Mouse (Mus musculus): ENCODE results near the gene Mpg. TPM values are rescaled to one million over a fixed set of nuclear protein-coding genes. Genes with fewer than 3 reads are reported as not detected.

The Mpg gene
- total RNA-seq (2018; cell fraction: chromatin; rRNA removed), result 10 to 100 TPM in 16 of 26 experiments, 1 to 10 TPM in 10; 3.0 to 38.9 (median 13.2) TPM
- total RNA-seq (2018; cell fraction: cytosol; rRNA removed), result 10 to 100 TPM in 2 of 26 experiments, 1 to 10 TPM in 24; 5.4 to 11.7 (median 7.7) TPM
- total RNA-seq (2018; cell fraction: nucleus; rRNA removed), result 10 to 100 TPM in 12 of 26 experiments, 1 to 10 TPM in 14; 4.6 to 30.5 (median 9.6) TPM
- polyA plus RNA-seq (2018), result 4.6 to 9.9 TPM (median 8.8 TPM) in 3 replicates

DNA sequence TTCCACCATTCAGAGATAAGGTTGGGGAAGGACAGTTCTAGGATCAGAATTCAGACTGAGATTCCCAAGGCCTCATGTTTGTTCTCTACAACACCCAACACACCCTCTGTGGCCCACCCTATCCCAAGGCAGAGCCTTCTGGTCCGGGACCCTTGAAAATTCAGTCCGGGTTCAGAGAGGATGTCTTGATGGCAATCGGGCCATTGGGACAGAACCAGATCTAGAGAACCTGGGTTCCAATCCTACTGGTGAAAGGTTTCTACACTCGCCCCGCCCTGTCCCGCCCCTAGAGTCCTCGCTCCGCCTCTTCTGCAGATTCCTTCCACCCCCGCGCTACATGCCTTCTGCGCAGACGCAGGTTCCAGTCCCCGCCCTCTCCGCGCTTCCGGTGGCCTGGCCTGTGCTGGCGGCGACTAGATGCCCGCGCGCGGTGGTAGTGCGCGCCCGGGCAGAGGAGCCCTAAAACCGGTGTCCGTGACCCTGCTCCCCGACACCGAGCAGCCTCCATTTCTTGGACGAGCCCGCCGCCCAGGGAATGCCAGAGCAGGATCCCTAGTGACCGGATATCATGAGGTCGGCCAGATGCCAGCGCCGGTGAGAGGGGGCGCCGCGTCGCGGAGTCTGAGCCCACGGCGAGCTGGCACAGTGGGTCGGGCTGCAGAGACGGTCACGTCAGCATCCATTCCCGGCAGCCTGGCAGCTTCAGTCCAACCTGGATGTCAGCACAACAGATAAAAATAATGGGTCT lies at the start of gene Mpg:
Gene Mpg, plus strand, starts transcription at position 382 of the 748 bp plus-strand sequence.
- H3K79me2 ChIP-seq (ENCODE audit: inconsistent target), result no peaks in the 10 kb centered on the region
- peak within 1 kb of the TSS; percentile 34 for H3K27ac ChIP-seq
- H3K4me3 ChIP-seq (ENCODE audit: inconsistent target), result peak within 1 kb of the TSS; percentile 38
- 3% methylated on average over 46 of the region's 47 CpGs for WGBS (ENCODE audit: missing documents)
- no peaks in the 10 kb centered on the region for H3K36me3 ChIP-seq (ENCODE audit: inconsistent target)

DNA sequence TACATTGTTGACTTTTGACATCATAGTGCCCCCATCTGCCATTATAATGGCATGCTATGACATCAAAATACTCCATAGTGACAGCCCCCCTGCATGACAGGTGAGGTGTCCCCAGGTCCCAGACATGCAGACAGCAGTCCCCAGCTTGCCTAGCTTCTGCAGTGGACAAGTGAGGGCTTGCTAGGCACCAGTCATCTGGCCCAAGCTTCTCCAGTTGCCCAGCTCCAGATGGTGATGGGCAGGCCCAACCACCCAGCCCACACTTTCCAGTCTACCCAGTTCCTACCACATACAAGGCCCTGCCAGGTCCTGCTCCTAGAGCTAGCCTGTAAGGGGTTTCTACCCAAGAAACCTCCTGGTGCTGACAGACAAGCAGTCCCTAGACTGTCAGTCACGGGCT lies 47.8 kb upstream of the Mpg start:
- WGBS (ENCODE audit: missing documents), result 100% methylated on average over 1 of the region's 1 CpGs
- Histone ChIP-seq H3K4me3 (ENCODE audit: inconsistent target) (no peak overlapping the region), H3K27ac (no peak overlapping the region), H3K36me3 (ENCODE audit: inconsistent target) (no peaks in the 10 kb centered on the region), H3K79me2 (ENCODE audit: inconsistent target) (no peaks in the 10 kb centered on the region)

DNA sequence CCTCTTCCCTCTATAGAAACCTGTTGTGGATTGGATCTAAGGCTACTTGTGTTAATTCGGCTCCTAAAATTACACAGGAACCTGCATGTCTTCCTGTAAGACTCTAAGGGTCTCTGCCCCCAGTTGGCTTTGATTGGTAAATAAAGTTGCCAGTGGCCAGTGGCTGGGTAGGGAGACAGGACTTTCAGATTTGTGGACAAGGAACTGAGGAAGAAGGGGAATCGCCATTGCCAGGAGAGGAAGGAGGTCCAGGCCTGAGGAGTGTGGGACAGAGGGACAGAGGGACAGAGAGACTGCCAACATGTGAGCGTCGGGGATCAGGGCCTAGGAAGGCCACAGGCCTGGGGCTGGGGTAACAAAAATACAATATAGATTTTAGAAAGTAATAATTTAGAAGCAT lies 45.1 kb upstream of the Mpg start:
- no peak overlapping the region for H3K4me3 ChIP-seq (ENCODE audit: inconsistent target)
- no peak overlapping the region for H3K27ac ChIP-seq
- WGBS (ENCODE audit: missing documents), result 92% methylated on average over 4 of the region's 4 CpGs
- no peaks in the 10 kb centered on the region for H3K36me3 ChIP-seq (ENCODE audit: inconsistent target)
- H3K79me2 ChIP-seq (ENCODE audit: inconsistent target), result no peaks in the 10 kb centered on the region

DNA sequence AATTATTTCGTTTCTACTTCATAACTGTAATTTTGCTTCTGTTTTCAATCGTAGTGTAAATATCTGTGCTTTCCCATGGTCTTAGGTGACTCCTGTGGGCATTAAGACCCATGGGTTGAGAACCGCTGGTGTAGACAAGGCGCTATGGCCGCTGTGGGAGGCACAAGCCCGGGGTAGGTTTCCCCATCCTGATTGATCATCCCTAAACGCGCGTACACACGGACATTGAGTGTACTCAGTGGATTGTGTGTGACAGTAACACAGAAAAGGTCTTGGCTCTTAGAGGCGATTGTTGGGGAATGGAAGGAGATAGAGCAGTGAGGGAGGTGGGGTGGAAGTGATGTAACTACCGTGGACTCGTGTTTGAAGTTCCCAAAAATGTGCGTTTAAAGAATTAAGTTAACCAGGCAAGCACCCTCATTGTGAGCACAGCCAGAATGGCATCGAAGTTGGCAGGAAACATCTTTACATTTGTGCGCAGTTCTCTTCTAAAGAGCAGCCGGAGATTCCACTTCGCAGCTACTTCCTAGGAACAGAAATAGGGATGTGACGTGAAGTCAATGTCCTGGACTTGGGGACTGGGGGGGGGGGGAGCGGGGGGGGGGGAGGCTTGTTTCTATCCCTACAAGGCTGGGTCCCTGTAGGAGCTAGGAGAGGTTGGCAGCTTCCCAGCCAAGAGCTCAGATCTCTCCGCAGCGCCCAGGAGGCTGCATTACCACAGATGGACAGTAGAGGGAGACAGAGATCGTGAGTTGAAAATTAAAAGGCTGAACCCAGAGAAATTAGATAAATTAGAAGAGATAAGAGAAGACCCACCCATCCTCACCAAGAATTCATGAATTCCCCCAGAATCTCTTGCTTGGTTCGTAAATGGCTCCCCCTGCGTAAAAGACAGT lies 44.1 kb upstream of the Mpg start:
- WGBS (ENCODE audit: missing documents), result 47% methylated on average over 24 of the region's 25 CpGs
- no peaks in the 10 kb centered on the region for H3K36me3 ChIP-seq (ENCODE audit: inconsistent target)
- H3K27ac ChIP-seq, result no peak overlapping the region
- no peaks in the 10 kb centered on the region for H3K79me2 ChIP-seq (ENCODE audit: inconsistent target)
- no peak overlapping the region for H3K4me3 ChIP-seq (ENCODE audit: inconsistent target)

DNA sequence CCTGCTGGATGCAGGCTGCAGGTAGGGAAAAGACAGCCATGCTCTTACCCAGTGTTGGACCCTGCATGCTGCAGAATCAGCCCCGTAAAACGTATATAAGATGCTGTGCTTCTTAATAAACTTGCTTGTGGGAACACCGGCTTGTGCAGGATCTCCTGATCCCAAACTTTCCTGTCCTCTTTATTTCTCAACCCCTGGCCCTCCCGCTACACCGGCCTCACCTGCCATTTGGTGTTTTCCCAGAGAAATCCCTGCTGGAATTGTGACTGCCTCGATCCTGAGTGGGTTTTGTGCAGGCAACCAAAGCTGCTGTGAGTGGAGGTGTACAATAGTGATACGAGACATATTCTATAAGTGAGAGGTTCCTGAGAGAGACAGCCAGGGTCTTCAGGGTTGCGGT lies 41.8 kb upstream of the Mpg start:
- 92% methylated on average over 8 of the region's 8 CpGs for WGBS (ENCODE audit: missing documents)
- H3K79me2 ChIP-seq (ENCODE audit: inconsistent target), result no peaks in the 10 kb centered on the region
- no peak overlapping the region for H3K27ac ChIP-seq
- no peaks in the 10 kb centered on the region for H3K36me3 ChIP-seq (ENCODE audit: inconsistent target)
- no peak overlapping the region for H3K4me3 ChIP-seq (ENCODE audit: inconsistent target)

DNA sequence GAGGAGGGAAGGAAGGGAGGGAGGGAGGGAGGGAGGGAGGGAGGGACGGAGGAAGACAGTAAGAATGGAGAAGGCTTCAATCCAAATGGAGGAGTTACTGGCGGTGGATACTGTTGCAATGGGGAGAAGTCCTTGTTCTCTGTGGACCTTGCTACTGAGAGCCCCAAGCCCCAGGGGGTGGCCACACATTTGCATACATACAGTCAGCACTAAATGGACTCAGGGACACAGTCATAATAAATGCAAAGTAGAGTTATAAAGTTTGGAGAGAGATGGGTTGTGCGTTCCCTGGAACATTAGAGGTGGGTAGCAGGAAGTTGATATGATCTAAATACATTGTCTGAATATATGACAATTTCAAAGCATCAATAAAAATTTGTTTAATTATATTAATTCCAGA lies 40.3 kb upstream of the Mpg start:
- Histone ChIP-seq H3K27ac (no peak overlapping the region), H3K36me3 (ENCODE audit: inconsistent target) (no peaks in the 10 kb centered on the region), H3K4me3 (ENCODE audit: inconsistent target) (no peak overlapping the region), H3K79me2 (ENCODE audit: inconsistent target) (no peaks in the 10 kb centered on the region)
- WGBS (ENCODE audit: missing documents), result 78% methylated on average over 2 of the region's 3 CpGs

DNA sequence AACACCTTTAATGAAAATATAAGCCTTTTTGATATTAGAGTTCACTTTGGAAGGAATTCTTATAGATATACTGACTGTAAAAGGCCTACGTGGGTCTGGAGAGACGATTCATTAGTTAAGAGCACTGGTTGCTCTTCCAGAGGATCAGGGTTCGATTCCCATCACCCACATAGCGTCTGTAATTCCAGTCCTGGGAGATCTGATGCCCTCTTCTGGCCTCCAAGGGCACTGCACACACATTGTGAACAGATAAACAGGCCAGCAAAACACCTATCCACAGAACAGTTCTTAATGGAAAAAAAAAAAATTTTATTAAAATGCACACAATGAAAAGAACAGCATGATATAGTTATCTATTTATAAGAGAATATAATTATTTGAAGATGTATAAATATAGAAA lies 39.0 kb upstream of the Mpg start:
- H3K4me3 ChIP-seq (ENCODE audit: inconsistent target), result no peak overlapping the region
- no peaks in the 10 kb centered on the region for H3K79me2 ChIP-seq (ENCODE audit: inconsistent target)
- H3K36me3 ChIP-seq (ENCODE audit: inconsistent target), result no peaks in the 10 kb centered on the region
- 94% methylated on average over 4 of the region's 4 CpGs for WGBS (ENCODE audit: missing documents)
- H3K27ac ChIP-seq, result no peak overlapping the region

DNA sequence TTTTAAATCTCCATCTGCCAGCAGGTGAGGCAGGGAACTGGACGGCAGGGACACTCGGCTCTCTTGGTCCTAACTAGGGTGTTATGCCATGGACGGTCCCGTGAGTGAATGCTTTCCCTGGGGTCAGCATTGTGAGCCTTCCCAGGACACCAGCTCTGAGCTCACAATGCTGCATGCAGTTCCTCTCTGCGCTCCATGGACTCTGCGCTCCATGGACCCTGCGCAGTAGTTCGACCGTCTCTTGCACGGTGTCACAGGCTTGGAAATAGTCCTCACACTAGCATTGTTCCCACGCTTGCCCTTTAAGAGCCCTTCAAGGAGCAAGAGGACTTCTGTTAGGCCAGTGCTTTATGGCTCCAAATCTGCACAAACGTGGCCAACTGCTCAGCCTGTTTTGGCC lies 37.4 kb upstream of the Mpg start:
- 93% methylated on average over 12 of the region's 12 CpGs for WGBS (ENCODE audit: missing documents)
- no peaks in the 10 kb centered on the region for H3K36me3 ChIP-seq (ENCODE audit: inconsistent target)
- no peak overlapping the region for H3K27ac ChIP-seq
- no peaks in the 10 kb centered on the region for H3K79me2 ChIP-seq (ENCODE audit: inconsistent target)
- no peak overlapping the region for H3K4me3 ChIP-seq (ENCODE audit: inconsistent target)

DNA sequence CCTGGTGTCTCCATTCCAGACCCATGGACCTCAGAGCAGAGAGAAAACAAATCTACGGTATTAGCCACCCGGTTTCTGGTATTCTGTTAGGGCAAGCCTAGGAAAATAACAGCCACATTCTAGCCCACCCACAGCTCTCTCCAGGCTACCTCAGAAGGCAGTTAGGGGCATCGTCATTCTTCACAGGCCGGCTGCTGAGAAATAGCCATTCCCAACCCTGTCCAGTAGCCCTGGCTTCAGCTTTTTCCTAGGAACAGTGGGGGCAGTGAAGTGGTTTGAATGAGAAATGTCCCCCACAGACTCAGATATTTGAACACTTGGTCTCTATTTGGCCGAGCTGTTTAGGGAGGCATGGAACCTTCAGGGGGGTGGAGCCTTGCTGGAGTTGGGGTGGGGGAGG lies 36.9 kb upstream of the Mpg start:
- Histone ChIP-seq H3K4me3 (ENCODE audit: inconsistent target) (no peak overlapping the region), H3K36me3 (ENCODE audit: inconsistent target) (no peaks in the 10 kb centered on the region), H3K27ac (no peak overlapping the region), H3K79me2 (ENCODE audit: inconsistent target) (no peaks in the 10 kb centered on the region)
- 96% methylated on average over 5 of the region's 5 CpGs for WGBS (ENCODE audit: missing documents)

DNA sequence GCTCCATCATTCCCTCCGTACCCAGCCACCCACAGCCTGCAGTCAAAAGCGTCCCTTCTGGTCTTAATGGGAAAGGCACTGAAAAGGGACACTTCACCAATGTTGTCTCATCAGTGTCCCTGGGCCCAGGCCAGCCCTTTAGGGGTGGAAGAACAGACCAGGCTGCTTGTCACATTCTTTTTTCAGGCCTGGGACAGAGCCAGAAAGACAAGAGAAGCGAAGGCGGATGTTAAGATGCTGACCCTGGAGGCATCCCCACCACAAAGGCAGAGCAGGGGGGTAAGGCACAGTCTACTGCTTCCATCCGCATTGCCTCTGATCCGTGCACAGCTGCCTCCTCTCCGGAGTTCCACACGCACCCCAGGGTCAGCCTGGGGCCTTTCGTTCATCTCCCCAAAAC lies 36.2 kb upstream of the Mpg start:
- Histone ChIP-seq H3K27ac (no peak overlapping the region), H3K4me3 (ENCODE audit: inconsistent target) (no peak overlapping the region), H3K79me2 (ENCODE audit: inconsistent target) (no peaks in the 10 kb centered on the region), H3K36me3 (ENCODE audit: inconsistent target) (no peaks in the 10 kb centered on the region)
- WGBS (ENCODE audit: missing documents), result 92% methylated on average over 9 of the region's 9 CpGs

DNA sequence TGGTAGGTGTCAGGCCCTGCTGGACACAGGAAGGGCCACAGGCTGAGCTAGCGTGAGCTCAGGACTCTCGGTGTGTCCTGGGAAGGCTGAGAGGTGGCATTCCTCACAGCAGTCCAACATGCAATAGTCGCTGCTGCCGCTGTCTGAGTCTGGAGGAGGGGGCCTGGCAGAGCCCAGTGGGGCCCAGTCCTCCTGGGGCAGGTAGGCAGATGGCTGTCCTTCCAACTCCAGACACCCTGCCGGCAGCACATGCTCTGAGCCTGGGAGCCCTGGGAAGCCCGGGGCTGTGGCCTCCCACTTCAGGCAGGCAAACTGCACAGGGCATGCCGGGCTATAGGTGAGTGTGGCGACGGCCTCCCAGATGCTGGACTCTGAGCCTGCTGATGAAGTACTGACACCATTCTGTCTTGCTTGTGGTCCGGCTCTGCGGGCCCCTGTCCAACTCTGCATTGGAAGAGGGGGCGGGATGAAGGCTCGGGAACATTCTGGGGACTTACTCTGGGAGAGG lies 35.6 kb upstream of the Mpg start:
- Histone ChIP-seq H3K79me2 (ENCODE audit: inconsistent target) (no peaks in the 10 kb centered on the region), H3K27ac (no peak overlapping the region), H3K4me3 (ENCODE audit: inconsistent target) (no peak overlapping the region), H3K36me3 (ENCODE audit: inconsistent target) (no peaks in the 10 kb centered on the region)
- WGBS (ENCODE audit: missing documents), result 98% methylated on average over 12 of the region's 13 CpGs

DNA sequence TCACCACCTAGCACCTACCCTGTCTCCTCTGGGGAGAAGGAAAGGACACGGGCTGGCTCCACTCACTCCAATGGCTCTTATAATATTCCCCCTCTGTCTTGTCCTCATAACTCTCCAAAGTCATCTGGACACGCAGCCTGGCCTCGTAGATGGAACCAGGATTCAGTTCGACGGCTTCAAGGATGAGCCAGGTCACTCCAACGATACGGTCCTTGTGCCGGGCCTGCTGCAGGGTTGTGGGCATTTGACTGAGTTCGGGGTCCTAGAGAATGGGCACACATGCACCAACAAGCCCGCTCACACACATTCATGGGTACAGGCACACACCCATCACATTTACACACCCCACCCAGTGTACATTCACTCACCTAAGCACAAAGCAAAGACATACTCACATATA lies 33.1 kb upstream of the Mpg start:
- Histone ChIP-seq H3K36me3 (ENCODE audit: inconsistent target) (no peaks in the 10 kb centered on the region), H3K27ac (no peak overlapping the region), H3K79me2 (ENCODE audit: inconsistent target) (no peaks in the 10 kb centered on the region), H3K4me3 (ENCODE audit: inconsistent target) (no peak overlapping the region)
- WGBS (ENCODE audit: missing documents), result 96% methylated on average over 10 of the region's 10 CpGs

DNA sequence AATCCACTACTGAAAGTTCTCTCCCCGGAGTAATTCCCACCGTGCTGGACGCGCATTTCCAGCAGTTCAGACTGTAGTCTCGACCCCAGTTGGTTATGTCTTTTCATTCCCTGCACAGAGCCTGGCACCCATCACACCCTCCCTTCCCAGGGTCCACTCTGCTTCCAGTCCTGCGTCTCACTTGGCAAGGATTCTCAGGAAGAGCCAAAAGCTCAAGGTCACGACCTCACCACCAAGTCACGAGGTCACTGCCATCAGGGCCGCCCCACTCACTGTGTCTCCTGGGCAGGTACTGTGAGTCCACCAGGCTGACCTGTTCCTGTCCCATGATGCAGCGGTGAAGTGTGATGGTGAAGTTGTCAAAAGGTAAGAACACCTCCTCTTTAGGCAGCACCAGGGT lies 32.2 kb upstream of the Mpg start:
- no peaks in the 10 kb centered on the region for H3K36me3 ChIP-seq (ENCODE audit: inconsistent target)
- 92% methylated on average over 9 of the region's 10 CpGs for WGBS (ENCODE audit: missing documents)
- no peak overlapping the region for H3K4me3 ChIP-seq (ENCODE audit: inconsistent target)

DNA sequence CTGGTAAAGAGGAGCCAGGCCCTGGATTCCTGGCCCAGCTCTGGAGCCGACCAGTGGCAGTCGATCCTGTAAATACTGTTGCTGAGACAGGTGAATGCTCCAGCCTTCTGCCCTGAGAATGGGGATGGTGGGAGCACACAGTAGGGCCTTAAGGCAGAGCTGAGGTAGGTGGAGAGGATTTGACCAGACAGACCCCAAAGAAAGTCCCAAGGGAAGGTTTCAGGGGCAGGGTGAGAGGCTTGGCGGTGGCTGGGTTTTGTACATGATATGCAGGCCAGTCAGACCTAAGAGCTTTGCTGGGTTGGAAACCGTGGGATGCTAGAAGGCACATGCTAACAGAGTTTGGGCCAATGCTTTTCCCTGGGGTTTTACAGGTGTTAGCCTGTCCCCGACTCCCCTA lies 31.7 kb upstream of the Mpg start:
- Histone ChIP-seq H3K27ac (no peak overlapping the region), H3K79me2 (ENCODE audit: inconsistent target) (no peaks in the 10 kb centered on the region), H3K4me3 (ENCODE audit: inconsistent target) (no peak overlapping the region), H3K36me3 (ENCODE audit: inconsistent target) (no peaks in the 10 kb centered on the region)
- 89% methylated on average over 5 of the region's 5 CpGs for WGBS (ENCODE audit: missing documents)

More for the DNA sequence above, 32.2 kb upstream of the Mpg start:
- Histone ChIP-seq H3K79me2 (ENCODE audit: inconsistent target) (no peaks in the 10 kb centered on the region), H3K27ac (no peak overlapping the region)

All from macrophage (primary cell).